Mouse (Mus musculus): ENCODE data around the gene Atp6v0a2. TPM values are rescaled to one million over a fixed set of nuclear protein-coding genes. Genes with fewer than 3 reads are reported as not detected.
"Not testable (repeated sequence)": the region's sequence is repeated elsewhere in the genome, so short reads cannot be mapped to it uniquely, and the experiment has no call there.

The Atp6v0a2 gene
- polyA plus RNA-seq (2015; fragmentation: Nextera tagmentation; extraction: Ambion mirVana) = 17.9 and 21.8 TPM in 2 replicates

- peak; percentile 91 for DNase-seq
- H3K4me1 ChIP-seq (replicated peaks) = peaks cover 30% of the 10 kb centered on the region
- H3K9ac ChIP-seq = peak within 1 kb of the TSS; percentile 86
- peaks cover under 1% of the 10 kb centered on the region; the same call in 1 of the 2 replicates for H3K36me3 ChIP-seq
- peak within 1 kb of the TSS; percentile 85 for H3K4me3 ChIP-seq (replicated peaks)
- H3K27me3 ChIP-seq = no peaks in the 10 kb centered on the region
- H3K4me2 ChIP-seq = peak within 1 kb of the TSS; percentile 92
- H3K9me3 ChIP-seq (replicated peaks) = no peaks in the 10 kb centered on the region
- under 1% methylated on average over 58 of the region's 58 CpGs for WGBS (ENCODE audit: insufficient replicate concordance)
- peak within 1 kb of the TSS; percentile 70 for H3K27ac ChIP-seq
- peak; percentile 92 for ATAC-seq (ENCODE audit: low read depth)
These were observed at the start of gene Atp6v0a2 for GRCm38 (mm10) chr5:124628448-124629363. Gene Atp6v0a2, plus strand, starts transcription at chr5:124628576.

- peak; percentile 85 for ATAC-seq (ENCODE audit: low read depth)
- Histone ChIP-seq H3K27me3 (no peaks in the 10 kb centered on the region), H3K4me2 (peak within 1 kb of the TSS; percentile 86), H3K9me3 (replicated peaks) (no peaks in the 10 kb centered on the region), H3K4me1 (replicated peaks) (peaks cover 36% of the 10 kb centered on the region), H3K36me3 (peaks cover 41% of the 10 kb centered on the region), H3K4me3 (replicated peaks) (peak within 1 kb of the TSS; percentile 76), H3K9ac (peak within 1 kb of the TSS; percentile 75), H3K27ac (no peak within 1 kb of the TSS; the same call in 1 of the 2 replicates)
- DNase-seq = peak; percentile 84
- WGBS (ENCODE audit: insufficient replicate concordance) = under 1% methylated on average over 51 of the region's 51 CpGs
These were observed 49.6 kb upstream of the Atp6v0a2 start, which contains the start of the genes Eif2b1 and Gtf2h3 for GRCm38 (mm10) chr5:124578633-124579317. Gene Eif2b1, minus strand, starts transcription at chr5:124579131. Gene Gtf2h3, plus strand, starts transcription at chr5:124579140.

- ATAC-seq (ENCODE audit: low read depth) (no peak), DNase-seq (no peak)
- WGBS (ENCODE audit: insufficient replicate concordance) = 57% methylated on average over 5 of the region's 5 CpGs
- Histone ChIP-seq H3K4me1 (replicated peaks) (peaks cover 33% of the 10 kb centered on the region), H3K36me3 (peaks cover 34% of the 10 kb centered on the region), H3K4me2 (no peak overlapping the region), H3K27me3 (no peaks in the 10 kb centered on the region), H3K27ac (no peak overlapping the region), H3K9me3 (replicated peaks) (no peaks in the 10 kb centered on the region), H3K9ac (no peak overlapping the region), H3K4me3 (replicated peaks) (no peak overlapping the region)
These were observed 45.9 kb upstream of the Atp6v0a2 start for GRCm38 (mm10) chr5:124582515-124582914.

- H3K9ac ChIP-seq = no peak overlapping the region
- 88% methylated on average over 3 of the region's 3 CpGs for WGBS (ENCODE audit: insufficient replicate concordance)
- no peak for ATAC-seq (ENCODE audit: low read depth)
- no peaks in the 10 kb centered on the region for H3K27me3 ChIP-seq
- DNase-seq = no peak
- H3K36me3 ChIP-seq = peaks cover 74% of the 10 kb centered on the region
- H3K4me3 ChIP-seq (replicated peaks) = no peak overlapping the region
- no peaks in the 10 kb centered on the region for H3K4me1 ChIP-seq (replicated peaks)
- no peak overlapping the region for H3K27ac ChIP-seq
- no peaks in the 10 kb centered on the region for H3K9me3 ChIP-seq (replicated peaks)
- H3K4me2 ChIP-seq = no peak overlapping the region
These were observed 35.6 kb upstream of the Atp6v0a2 start for GRCm38 (mm10) chr5:124592768-124593167.

- peaks cover 15% of the 10 kb centered on the region for H3K4me1 ChIP-seq (replicated peaks)
- H3K4me2 ChIP-seq = peak overlapping the region; percentile 72
- H3K27me3 ChIP-seq = no peaks in the 10 kb centered on the region
- 10% methylated on average over 30 of the region's 30 CpGs for WGBS (ENCODE audit: insufficient replicate concordance)
- peak overlapping the region; percentile 68 for H3K4me3 ChIP-seq (replicated peaks)
- ATAC-seq (ENCODE audit: low read depth) = peak; percentile 92
- no peak overlapping the region for H3K27ac ChIP-seq
- H3K9ac ChIP-seq = peak overlapping the region; percentile 53
- H3K9me3 ChIP-seq (replicated peaks) = no peaks in the 10 kb centered on the region
- peak; percentile 80 for DNase-seq
- H3K36me3 ChIP-seq = peaks cover 32% of the 10 kb centered on the region
These were observed 29.9 kb upstream of the Atp6v0a2 start for GRCm38 (mm10) chr5:124598224-124599174.

GRCm38 (mm10) chr5:124599726-124600125 is 28.6 kb upstream of the Atp6v0a2 start:
- not testable (repeated sequence) for DNase-seq; H3K27me3 ChIP-seq; H3K9ac ChIP-seq; H3K4me3 ChIP-seq (replicated peaks); H3K9me3 ChIP-seq (replicated peaks); H3K27ac ChIP-seq; ATAC-seq (ENCODE audit: low read depth); H3K4me2 ChIP-seq
- 27% methylated on average over 8 of the region's 8 CpGs for WGBS (ENCODE audit: insufficient replicate concordance)
- Histone ChIP-seq H3K36me3 (peaks cover 20% of the 10 kb centered on the region), H3K4me1 (replicated peaks) (peaks cover 16% of the 10 kb centered on the region)

- 51% methylated on average over 5 of the region's 5 CpGs for WGBS (ENCODE audit: insufficient replicate concordance)
- Histone ChIP-seq H3K9ac (no peak overlapping the region), H3K36me3 (peaks cover under 1% of the 10 kb centered on the region; the same call in 1 of the 2 replicates), H3K27ac (no peak overlapping the region), H3K4me3 (replicated peaks) (no peak overlapping the region), H3K27me3 (no peaks in the 10 kb centered on the region), H3K4me2 (no peak overlapping the region), H3K9me3 (replicated peaks) (no peaks in the 10 kb centered on the region), H3K4me1 (replicated peaks) (peaks cover 17% of the 10 kb centered on the region)
- ATAC-seq (ENCODE audit: low read depth) = no peak
- DNase-seq = peak; percentile 42
These were observed 26.0 kb upstream of the Atp6v0a2 start for GRCm38 (mm10) chr5:124602349-124602748.

GRCm38 (mm10) chr5:124604296-124604695 is 24.1 kb upstream of the Atp6v0a2 start:
- no peak overlapping the region for H3K9ac ChIP-seq
- no peaks in the 10 kb centered on the region for H3K27me3 ChIP-seq
- 67% methylated on average over 4 of the region's 4 CpGs for WGBS (ENCODE audit: insufficient replicate concordance)
- no peaks in the 10 kb centered on the region for H3K36me3 ChIP-seq
- ATAC-seq (ENCODE audit: low read depth) (no peak), DNase-seq (no peak)
- no peaks in the 10 kb centered on the region for H3K9me3 ChIP-seq (replicated peaks)
- H3K4me1 ChIP-seq (replicated peaks) = peaks cover 5% of the 10 kb centered on the region; the same call in 1 of the 2 replicates
- no peak overlapping the region for H3K4me3 ChIP-seq (replicated peaks)
- no peak overlapping the region for H3K4me2 ChIP-seq
- no peak overlapping the region for H3K27ac ChIP-seq

- no peak overlapping the region for H3K27ac ChIP-seq
- H3K4me2 ChIP-seq = no peak overlapping the region
- H3K9me3 ChIP-seq (replicated peaks) = no peaks in the 10 kb centered on the region
- H3K4me3 ChIP-seq (replicated peaks) = no peak overlapping the region
- ATAC-seq (ENCODE audit: low read depth) (peak; percentile 77), DNase-seq (no peak)
- H3K4me1 ChIP-seq (replicated peaks) = 0 out of 2 replicates have a peak, but pooled peaks cover 2% of the 10 kb centered on the region
- H3K9ac ChIP-seq = no peak overlapping the region
- no peaks in the 10 kb centered on the region for H3K36me3 ChIP-seq
- 62% methylated on average over 17 of the region's 17 CpGs for WGBS (ENCODE audit: insufficient replicate concordance)
- peaks cover 3% of the 10 kb centered on the region; the same call in 1 of the 2 replicates for H3K27me3 ChIP-seq
These were observed 23.2 kb upstream of the Atp6v0a2 start for GRCm38 (mm10) chr5:124605041-124605622.

GRCm38 (mm10) chr5:124610965-124611364 is 17.4 kb upstream of the Atp6v0a2 start:
- Histone ChIP-seq H3K9ac (no peak overlapping the region), H3K4me1 (replicated peaks) (no peaks in the 10 kb centered on the region), H3K27me3 (peaks cover 3% of the 10 kb centered on the region; the same call in 1 of the 2 replicates), H3K4me3 (replicated peaks) (no peak overlapping the region), H3K4me2 (no peak overlapping the region), H3K9me3 (replicated peaks) (no peaks in the 10 kb centered on the region), H3K27ac (no peak overlapping the region), H3K36me3 (no peaks in the 10 kb centered on the region)
- WGBS (ENCODE audit: insufficient replicate concordance) = 52% methylated on average over 10 of the region's 10 CpGs
- peak; percentile 57; the same call in 1 of the 2 replicates for ATAC-seq (ENCODE audit: low read depth)
- DNase-seq = peak; percentile 13
